Mouse (Mus musculus) inflammation-experienced regulatory T-cells (primary cell): ENCODE measurements around the gene Ssr3. TPM values are rescaled to one million over a fixed set of nuclear protein-coding genes. Genes with fewer than 3 reads are reported as not detected.

Experiments used
- polyA plus RNA-seq, 2 experiments: library from polyadenylated mRNA; unstranded; fragments of 100-300 nt; shearing (Covaris generic); gene quantifications; one replicate each; pipeline ENCODE4 v1.2.1; 2017

Ssr3 gene
- polyA plus RNA-seq, result 10 to 100 TPM; 64.9 to 70.4 TPM

DNA sequence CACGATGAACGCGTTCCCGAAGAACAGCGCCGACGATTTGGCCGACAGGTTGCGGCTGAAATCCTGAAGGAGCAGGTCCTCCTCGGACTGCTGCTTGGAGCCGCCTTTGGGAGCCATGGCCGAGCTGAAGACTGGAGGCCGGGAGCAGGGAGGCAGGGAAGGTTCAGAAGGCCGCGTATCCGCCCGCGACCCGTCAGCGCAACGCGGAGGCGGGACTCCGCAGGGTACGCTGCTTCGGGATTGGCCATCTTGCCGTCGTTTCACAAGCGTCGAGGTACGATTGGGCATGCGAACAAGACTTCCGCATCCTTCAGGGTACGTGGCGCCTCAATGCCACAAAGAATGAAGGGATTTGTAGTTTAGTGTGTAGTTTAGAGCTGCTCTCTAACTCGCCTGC, at the start of gene Ssr3:
Gene Ssr3, minus strand, starts transcription at position 203 of the 397 bp plus-strand sequence.

Other genes with a start within 250 kb of the Ssr3 start
- 10 to 100 TPM; 21.6 to 28.8 TPM for gene Tiparp, start 135.8 kb upstream of the Ssr3 start, polyA plus RNA-seq